Mouse (Mus musculus) brain, embryonic 14.5 days (tissue): ENCODE measurements around the gene Cox6b1. TPM values are rescaled to one million over a fixed set of nuclear protein-coding genes. Genes with fewer than 3 reads are reported as not detected.

Experiments
- DNase-seq: peaks from one replicate; pipeline ENCODE4 v3.0.0-alpha.2; 2011; ENCODE audit warnings: low read depth
- CTCF ChIP-seq: fragments of 200-500 bp; IDR thresholded peaks from 2 replicates; pipeline ENCODE4 v1.5.1; 2012; ENCODE audit warnings: inconsistent platforms, mild to moderate bottlenecking, moderate library complexity, borderline replicate concordance; ENCODE audit not compliant: insufficient read depth, insufficient read length; ENCODE audit errors: extremely low read depth
- POLR2A ChIP-seq: fragments of 200-500 bp; IDR thresholded peaks from 2 replicates; pipeline ENCODE4 v1.6.1; 2012; ENCODE audit warnings: mild to moderate bottlenecking, inconsistent platforms, borderline replicate concordance; ENCODE audit not compliant: poor library complexity, insufficient read depth, insufficient read length, severe bottlenecking; ENCODE audit errors: extremely low read depth
- polyA plus RNA-seq: library from polyadenylated mRNA; depleted of rRNA; stranded (reverse); fragments of >200 nt; gene quantifications from 2 replicates; pipeline ENCODE4 v1.2.3, GENCODE M21; 2012; rRNA removed

Cox6b1 gene
- 823 and 962 TPM in 2 replicates for polyA plus RNA-seq

DNA sequence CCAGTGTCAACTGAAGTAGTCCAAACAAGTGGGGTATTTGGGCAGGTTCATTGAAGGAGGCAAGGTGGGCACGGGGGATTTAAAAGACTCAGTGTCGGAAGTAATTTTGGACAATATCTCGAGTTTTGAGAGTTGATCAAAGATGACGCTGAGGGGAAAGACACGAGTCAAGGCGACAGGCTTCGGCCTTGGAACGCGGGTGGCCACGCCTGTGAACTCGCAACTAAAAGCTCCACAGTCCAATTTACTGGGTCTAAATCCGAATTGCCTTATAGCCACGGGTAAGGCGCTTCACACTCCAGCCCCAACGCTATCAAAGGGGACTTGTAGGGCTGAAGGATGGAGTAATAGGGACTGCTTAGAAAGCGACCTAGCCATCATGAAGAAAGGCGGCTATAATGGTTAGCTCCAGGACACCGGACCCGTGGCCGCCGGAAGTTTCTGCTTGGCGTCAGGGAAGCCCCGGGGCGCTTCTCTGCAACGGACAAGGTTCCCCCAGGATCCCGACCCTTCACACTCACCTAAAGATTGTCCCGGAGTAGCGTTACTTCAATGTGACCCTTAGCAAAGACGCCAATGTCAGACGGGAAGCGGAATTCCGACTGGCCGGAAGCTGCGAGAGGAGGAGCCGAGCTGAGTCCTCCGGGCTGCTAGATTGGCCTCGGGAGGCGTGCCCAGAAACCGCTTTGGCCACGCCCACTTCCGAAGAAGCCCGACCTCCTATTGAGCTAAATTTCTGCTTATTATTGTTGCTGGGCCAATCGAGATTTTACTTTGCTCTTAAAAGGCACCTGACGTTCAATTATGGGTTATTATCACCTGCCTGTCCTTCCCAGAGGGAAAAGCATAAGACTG lies at the start of gene Cox6b1:
Gene Cox6b1 (minus strand): TSS at position 622 of the 855 bp plus-strand sequence.
- TF ChIP-seq CTCF (no peak), POLR2A (no peak; the same call in 1 of the 2 replicates)

DNA sequence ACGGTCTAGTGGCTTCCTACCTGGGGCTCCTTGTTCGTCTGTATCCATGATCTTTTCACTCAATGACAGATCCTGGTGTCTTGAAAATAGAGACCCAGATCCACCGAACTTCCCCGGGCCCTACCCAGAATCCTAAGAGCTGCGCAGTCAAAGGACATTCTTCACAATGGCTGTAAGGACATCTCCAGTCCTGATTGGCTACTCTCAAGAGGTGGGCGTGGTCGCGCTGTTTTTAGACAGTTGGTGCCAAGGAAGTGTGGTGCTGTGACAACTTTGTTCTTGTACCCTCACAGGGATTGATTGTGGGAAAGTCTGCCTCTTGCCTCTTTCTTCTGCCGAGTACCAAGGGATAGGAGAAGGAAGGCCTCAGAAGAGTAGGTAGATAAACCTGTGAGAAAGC lies 45.5 kb upstream of the Cox6b1 start, which contains the start of gene Pmis2:
Gene Pmis2 (minus strand): TSS at position 126 of the 400 bp plus-strand sequence.
- TF ChIP-seq POLR2A (no peak), CTCF (no peak)
- no peak for DNase-seq

More for the DNA sequence above, at the start of gene Cox6b1:
- DNase-seq = peak; percentile 98

DNA sequence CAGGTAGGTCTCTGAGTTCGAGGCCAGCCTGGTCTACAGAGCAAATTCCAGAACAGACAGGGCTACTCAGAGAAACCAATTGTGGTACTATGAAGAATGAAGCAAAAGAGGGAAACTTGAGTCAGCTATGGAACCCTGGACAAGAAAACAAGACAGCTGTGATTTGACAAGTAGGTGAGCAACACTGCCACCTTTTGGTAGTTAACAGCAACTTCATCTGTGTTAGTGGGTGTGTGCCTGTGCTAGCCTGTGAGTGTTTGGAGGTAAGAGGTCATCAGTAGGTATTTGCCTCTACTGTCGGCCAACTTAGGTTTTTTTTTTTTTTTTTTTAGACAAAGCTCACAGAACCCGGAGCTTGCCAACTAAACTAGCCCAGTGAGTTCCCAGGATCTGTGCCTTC lies 43.3 kb upstream of the Cox6b1 start:
- DNase-seq = peak; percentile 23
- TF ChIP-seq CTCF = peak; percentile 49; the same call in 1 of the 2 replicates
- TF ChIP-seq POLR2A = no peak

DNA sequence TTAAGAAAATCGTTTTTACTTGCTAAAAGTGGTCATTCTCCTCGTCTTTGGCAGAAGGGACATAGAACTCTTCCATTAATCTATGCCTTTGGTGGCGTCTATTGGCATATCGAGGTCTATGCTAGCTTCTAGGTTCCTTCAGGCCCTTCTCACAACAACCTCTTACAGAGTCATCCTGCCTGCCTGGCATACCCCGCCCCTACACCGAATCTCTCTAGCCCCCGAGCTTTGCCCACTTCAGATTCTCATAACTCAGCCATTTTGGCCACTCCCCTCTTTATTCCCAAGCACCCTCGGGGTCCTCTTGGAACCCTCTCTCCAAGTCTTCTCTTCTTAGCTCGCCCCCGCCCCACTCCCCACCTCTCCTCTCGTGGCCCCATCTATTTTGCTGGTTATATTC lies 39.4 kb upstream of the Cox6b1 start:
- TF ChIP-seq CTCF = no peak
- no peak for TF ChIP-seq POLR2A
- DNase-seq = no peak

DNA sequence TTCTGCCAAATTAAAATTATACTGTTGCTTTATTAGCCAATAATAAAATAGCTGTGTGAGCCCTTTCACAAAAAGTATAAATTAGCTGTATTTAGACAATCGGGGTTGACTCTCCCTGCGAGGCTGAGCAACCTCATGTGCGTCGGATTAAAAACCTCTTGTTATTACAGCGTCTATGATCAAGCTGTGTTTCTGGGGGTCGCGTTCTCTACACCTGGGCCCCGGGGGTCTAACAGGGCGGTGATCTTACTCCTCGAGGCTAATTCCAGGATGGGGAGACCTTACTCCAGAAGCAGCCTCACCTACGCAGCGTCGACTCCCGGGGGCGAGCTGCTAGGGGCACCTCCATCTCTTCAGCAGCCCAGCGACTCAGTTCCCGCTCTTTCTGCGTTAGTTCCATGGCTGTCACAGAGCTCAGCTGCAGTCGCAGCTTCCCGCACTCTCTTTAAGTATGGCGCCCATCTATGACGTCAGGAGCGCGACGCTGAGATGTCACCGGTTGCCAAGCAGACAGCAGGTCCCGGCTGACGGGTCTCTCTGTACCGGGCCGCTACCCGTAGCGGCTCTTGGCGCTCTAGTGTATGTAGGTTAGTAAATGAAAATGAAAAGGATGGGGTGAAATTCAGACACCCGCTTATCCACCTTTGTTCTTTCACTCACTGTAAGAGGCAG lies 38.7 kb upstream of the Cox6b1 start, which contains the start of gene Haus5:
Gene Haus5 (minus strand): TSS at position 466 of the 672 bp plus-strand sequence.
- DNase-seq = peak; percentile 98
- no peak for TF ChIP-seq CTCF
- TF ChIP-seq POLR2A = peak; percentile 60; the same call in 1 of the 2 replicates

DNA sequence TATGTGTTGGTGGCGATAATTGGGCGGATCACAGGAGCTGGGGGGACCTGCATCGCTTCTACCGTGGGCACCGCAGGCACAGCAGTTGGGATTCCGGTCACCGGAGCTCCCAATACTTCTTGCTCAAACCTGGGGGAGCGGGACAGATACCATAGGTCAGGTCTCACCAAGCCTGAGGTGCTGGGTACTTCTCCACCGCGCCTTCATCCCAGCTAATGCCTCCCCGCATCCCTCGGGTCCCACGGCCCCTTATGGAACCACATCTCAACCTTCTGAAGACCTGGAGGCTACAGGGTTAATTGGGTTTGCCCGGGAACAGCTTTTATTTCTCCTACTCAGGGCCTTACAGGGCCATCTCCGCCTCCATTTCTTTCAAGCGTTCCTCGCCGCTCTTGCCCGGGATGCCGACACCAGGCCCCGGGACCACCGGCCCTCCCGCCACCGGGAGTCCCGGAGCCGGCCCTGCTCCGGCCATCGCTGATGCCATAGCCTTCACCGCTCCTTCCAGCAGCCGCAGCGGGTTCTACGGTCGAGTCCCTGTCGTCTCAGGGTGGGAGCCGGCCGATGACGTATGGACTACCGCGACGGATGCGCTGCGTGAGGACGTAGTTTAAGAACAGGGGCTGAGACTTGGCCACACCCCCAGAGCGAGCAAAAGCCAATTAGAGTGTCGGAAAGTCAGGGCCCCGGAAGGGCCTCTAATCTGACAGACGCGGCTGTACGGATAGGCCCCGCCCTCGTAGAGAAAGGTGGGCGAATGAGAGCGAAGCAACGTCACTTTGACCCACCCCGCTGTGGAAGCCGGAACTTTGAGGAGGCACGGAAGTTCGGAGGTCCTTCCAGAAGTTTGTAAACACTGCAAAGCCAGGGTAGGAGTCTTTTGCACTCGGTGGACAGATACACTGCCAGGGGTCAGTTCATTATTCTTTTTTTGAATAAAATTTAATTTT lies 23.9 kb upstream of the Cox6b1 start, which contains the start of gene Rbm42:
Gene Rbm42 (minus strand): TSS at position 727 of the 950 bp plus-strand sequence.
- peak; percentile 51; the same call in 1 of the 2 replicates for TF ChIP-seq POLR2A
- no peak for TF ChIP-seq CTCF
- DNase-seq = peak; percentile 100

DNA sequence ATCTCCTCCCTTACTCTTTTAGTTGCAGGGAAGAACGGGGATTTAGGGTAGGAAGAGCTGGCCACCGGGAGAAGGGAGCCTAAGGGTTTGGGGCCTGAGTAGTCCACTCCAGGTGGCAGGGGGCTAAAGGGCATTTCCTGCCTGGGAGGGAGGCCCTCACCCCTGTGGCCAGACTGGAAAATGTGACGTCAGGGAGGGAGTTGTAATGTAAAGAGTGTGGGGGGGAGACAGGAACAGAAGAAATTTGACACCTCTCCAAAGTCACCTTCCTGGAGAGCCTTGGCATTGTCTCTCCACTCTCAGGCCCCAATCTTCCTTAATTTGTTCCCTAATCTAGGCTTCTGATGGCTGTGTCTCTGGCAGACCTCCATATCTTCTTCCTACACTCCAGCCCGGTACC lies 13.1 kb upstream of the Cox6b1 start:
- TF ChIP-seq POLR2A (no peak), CTCF (no peak)
- DNase-seq = no peak

DNA sequence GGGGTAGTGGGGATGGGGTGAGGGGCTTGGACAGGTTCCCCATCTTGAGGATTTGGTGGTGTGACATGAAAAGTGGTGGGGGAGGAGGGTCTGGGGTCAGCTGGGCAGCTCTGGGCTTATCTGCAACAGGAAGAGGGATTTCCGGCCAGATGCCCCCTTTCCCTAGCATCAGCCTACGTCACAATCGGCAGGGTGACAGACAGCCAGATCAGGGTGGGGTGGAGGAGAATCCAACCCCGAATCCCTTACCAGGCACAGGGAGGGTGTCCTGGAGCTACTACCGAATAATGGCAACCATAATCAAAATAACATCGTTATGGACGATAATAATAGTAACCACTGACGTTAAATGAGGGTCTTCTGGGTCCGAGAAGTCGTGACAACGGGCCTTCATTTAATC lies 10.4 kb upstream of the Cox6b1 start:
- no peak for DNase-seq
- TF ChIP-seq CTCF = no peak
- no peak for TF ChIP-seq POLR2A

DNA sequence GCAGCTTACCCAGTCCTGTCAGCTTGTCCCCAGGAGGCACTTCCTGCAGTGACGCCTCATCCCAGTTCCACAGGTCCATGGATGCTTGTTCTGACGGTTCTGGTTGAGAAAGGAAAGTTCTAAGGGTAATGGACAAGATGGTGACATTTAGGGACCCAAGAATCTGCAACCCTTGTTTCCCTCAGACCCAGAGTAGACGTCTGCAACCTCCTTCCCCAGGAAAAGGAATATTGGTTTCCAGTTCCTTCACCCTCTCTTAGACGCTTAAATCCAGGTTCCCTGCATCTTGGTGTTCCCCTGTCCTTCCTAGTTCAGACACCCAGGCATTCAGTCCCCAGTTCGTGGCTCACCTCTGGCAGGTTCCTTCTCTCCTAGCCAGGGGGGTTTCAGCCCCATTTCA lies 9.8 kb upstream of the Cox6b1 start, which contains the start of gene Etv2:
Gene Etv2 (minus strand): TSS at position 101 of the 400 bp plus-strand sequence.
- no peak for TF ChIP-seq POLR2A
- no peak for TF ChIP-seq CTCF
- no peak for DNase-seq

DNA sequence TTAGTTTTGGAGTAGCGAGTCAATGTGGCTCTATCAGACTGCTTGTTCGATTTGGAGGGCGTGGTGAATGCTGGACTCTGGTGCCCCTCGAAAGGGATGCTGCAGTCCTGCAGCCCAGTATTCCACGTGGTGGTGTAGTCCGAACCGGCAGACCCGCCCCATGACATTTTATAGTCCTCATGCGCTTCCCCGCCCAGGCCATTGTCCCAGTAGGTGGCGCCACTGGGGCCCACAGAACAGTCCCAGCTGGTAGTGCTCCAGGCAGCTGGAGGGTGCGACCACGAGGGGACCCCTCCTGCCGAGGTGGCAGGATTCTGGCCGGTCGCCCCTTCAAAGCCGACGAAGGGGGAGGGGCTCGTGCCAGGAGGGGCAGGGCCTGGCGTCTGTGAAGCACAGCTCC lies 8.7 kb upstream of the Cox6b1 start:
- TF ChIP-seq CTCF (peak; percentile 55; the same call in 1 of the 2 replicates), POLR2A (no peak)
- DNase-seq = peak; percentile 37

DNA sequence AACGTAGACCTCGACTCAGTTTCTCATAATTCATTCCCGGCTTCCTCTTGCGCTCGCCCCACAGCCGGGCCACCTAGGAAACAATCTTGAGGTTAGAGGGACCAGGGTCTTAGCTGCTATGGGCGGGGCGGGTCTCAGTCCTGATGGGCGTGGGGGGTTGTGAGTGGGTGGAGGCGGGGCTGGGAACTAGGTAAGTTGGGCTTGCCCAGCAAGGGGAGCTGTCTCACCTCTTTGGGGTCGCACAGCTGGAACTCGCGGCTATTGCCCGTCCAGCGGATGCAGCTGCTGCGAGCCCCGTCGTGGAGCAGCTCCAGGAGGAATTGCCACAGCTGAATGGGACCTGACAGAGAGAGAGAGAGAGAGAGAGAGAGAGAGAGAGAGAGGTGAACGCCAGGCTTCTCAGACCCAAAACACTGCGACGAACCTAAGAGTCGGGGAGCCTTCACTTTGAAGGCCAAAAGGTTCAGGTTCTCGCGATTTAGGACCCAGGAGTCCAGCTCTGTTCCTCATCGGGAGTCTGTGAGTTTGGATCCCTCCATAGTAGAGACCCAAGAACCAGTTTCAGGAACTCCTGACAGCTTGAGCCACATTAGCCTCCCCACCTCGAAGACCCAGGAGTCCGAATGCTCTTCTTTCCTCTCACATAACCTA lies 7.9 kb upstream of the Cox6b1 start:
- no peak for DNase-seq
- TF ChIP-seq CTCF = no peak
- TF ChIP-seq POLR2A = no peak

DNA sequence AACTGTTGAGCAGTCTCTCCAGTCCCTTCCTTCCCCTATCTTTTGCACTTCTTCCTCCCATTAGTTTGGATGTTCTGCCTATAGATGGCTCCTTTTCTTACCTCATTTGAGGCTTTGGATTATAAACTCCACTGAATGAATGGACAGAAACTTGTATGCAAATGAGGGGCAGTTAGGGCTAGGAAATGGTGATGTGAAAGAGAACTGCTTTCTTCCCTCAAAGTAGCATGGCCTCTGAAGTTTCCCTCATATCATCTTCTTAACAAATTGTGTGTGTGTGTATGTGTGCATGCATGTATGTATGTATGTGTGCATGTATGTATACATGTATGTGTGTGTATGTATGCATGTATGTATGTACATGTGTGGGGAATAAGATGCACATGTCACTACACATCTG lies 3.1 kb upstream of the Cox6b1 start:
- TF ChIP-seq POLR2A = no peak
- no peak for TF ChIP-seq CTCF

DNA sequence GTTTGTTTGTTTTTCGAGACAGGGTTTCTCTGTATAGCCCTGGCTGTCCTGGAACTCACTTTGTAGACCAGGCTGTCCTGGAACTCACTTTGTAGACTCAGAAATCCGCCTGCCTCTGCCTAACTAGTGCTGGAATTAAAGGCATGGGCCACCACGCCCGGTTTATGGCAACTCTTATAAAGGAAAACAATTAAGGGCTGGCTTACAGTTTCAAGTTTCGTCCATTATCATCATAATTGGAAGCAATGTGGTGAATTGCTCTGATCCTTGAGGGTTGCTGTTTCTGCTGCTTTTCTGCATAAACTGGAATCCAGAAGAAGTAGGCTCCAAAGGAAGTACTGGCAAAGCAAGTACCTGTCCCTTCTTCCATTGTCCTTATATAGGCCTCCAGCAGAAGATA lies 696 bp upstream of the Cox6b1 start:
- TF ChIP-seq CTCF = no peak
- TF ChIP-seq POLR2A = no peak
- DNase-seq = no peak

More for the DNA sequence above, 3.1 kb upstream of the Cox6b1 start:
- DNase-seq = no peak
